Comparison of ENCODE assay signal across 8 mouse cellular contexts in the genomic region with DNA sequence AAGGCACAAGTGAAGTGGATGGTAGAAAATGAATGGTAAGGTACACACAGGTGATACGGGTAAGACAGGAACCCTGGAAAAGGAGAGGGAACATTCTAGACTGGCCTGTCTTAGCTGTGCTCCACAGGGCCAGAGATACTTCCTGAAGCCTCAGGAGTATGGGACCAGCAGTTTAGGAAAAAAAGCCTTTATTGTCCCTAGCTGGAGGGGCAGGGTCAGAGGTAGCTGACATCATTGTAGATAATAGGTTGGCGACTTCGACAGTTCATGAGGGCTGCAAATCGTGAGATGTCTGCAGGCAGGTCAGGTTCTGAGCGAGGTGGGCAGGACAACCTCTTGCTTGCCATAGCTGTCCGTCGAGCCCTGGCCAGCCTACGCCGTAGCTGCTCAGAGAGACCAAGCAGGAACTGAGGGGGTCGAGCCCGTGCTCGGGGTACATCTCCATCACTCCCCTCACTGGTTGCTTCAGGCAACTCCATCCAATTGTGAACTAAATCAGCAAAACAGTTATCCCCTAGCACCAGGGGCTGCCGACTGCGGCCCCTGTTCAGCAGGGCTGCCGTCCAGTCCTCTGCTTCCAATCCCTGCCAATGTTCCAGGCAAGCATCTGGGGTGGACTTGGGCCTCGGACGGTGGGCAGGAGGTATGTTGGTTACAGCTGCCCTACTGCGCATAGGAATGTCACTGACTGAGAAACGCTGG. TPM values are rescaled to one million over a fixed set of nuclear protein-coding genes. Genes with fewer than 3 reads are reported as not detected.
A peak's percentile ranks its signal among the peaks of the same experiment; 100 is the strongest.
DNase-seq lines count a peak whose midpoint lies in the region; ATAC-seq lines count a peak whose summit lies in the region.

No protein-coding gene starts in this region.

- H3K4me3 ChIP-seq in embryonic facial prominence, embryonic 12.5 days, result peak overlapping the region; percentile 87
- H3K4me3 ChIP-seq in hindbrain, embryonic 14.5 days (replicated peaks; ENCODE audit: low read length), result peak overlapping the region; percentile 65

- no peaks in the 10 kb centered on the region for H3K36me3 ChIP-seq in embryonic facial prominence, embryonic 12.5 days
- H3K36me3 ChIP-seq in hindbrain, embryonic 14.5 days (replicated peaks; ENCODE audit: control insufficient read depth, insufficient read depth), result no peaks in the 10 kb centered on the region

- H3K4me1 ChIP-seq in embryonic facial prominence, embryonic 12.5 days, result peaks cover 53% of the 10 kb centered on the region
- peaks cover 15% of the 10 kb centered on the region; the same call in 1 of the 2 replicates for H3K4me1 ChIP-seq in hindbrain, embryonic 14.5 days (replicated peaks; ENCODE audit: control insufficient read depth, insufficient read depth, low read length)

- H3K4me2 ChIP-seq in embryonic facial prominence, embryonic 12.5 days (replicated peaks), result peak overlapping the region; percentile 88
- H3K4me2 ChIP-seq in hindbrain, embryonic 14.5 days (replicated peaks), result peak overlapping the region; percentile 91

- intact Hi-C loops in heart, postnatal 25 days (cut with DNase I), result no loop called here
- intact Hi-C loops in gastrocnemius, postnatal 14 days (cut with DNase I; ENCODE audit: low total_unique reads), result no loop called here

- 23% methylated on average over 19 of the region's 19 CpGs for WGBS in embryonic facial prominence, embryonic 12.5 days
- WGBS in hindbrain, embryonic 14.5 days, result 72% methylated on average over 19 of the region's 19 CpGs

- ATAC-seq in embryonic facial prominence, embryonic 12.5 days (ENCODE audit: insufficient number of reproducible peaks, insufficient read depth, low FRiP score, low TSS enrichment), result no peak
- no peak for ATAC-seq in hindbrain, embryonic 14.5 days (ENCODE audit: low FRiP score)

- no peaks in the 10 kb centered on the region for H3K9me3 ChIP-seq in embryonic facial prominence, embryonic 12.5 days
- H3K9me3 ChIP-seq in hindbrain, embryonic 14.5 days (ENCODE audit: control insufficient read depth, low read length), result no peaks in the 10 kb centered on the region

- H3K27me3 ChIP-seq in embryonic facial prominence, embryonic 12.5 days, result no peaks in the 10 kb centered on the region
- H3K27me3 ChIP-seq in hindbrain, embryonic 14.5 days (ENCODE audit: control insufficient read depth, insufficient read depth, low read length), result peaks cover 14% of the 10 kb centered on the region

- H3K9ac ChIP-seq in embryonic facial prominence, embryonic 12.5 days, result peak overlapping the region; percentile 88
- H3K9ac ChIP-seq in hindbrain, embryonic 14.5 days, result no peak overlapping the region

- H3K27ac ChIP-seq in embryonic facial prominence, embryonic 12.5 days, result peak overlapping the region; percentile 98
- H3K27ac ChIP-seq in hindbrain, embryonic 14.5 days, result peak overlapping the region; percentile 75; the same call in 1 of the 2 replicates

- peak; percentile 27 to 51 for DNase-seq in heart, adult 18-20 months
- no peak for DNase-seq in heart, postnatal 25 days (ENCODE audit: low spot score)
- DNase-seq in hindbrain, embryonic 14.5 days (ENCODE audit: low spot score), result no peak
- DNase-seq in lung, postnatal 10 days, result peak; percentile 17
- no peak for DNase-seq in cerebellum, adult 18-20 months
- no peak for DNase-seq in gastrocnemius, postnatal 14 days
- DNase-seq in thymus, postnatal 36 days, result no peak

RNA-seq across cellular contexts. Expression of gene Gm20661, which starts 1.3 kb away (rescaled TPM):
- total RNA-seq in heart, adult 18-20 months (2021), result under 1 TPM in 1 of 2 experiments, not detected in 1; 0.37 TPM
- under 1 TPM in 1 of 2 experiments, not detected in 1; 0.60 TPM for total RNA-seq in heart, postnatal 25 days (2021)
- 8.8 and 11.0 TPM in 2 replicates for polyA plus RNA-seq in embryonic facial prominence, embryonic 12.5 days (2016; fragmentation: Nextera tagmentation; extraction: Ambion mirVana)
- polyA plus RNA-seq in hindbrain, embryonic 14.5 days (2014; fragmentation: Nextera tagmentation; extraction: Ambion mirVana), result 1.2 and 1.3 TPM in 2 replicates
- total RNA-seq in gastrocnemius, postnatal 14 days (2021), result under 1 TPM in 1 of 2 experiments, not detected in 1; 0.33 TPM

RNA-seq across cellular contexts. Expression of gene Inka1, which starts 1.5 kb away (rescaled TPM):
- total RNA-seq in heart, adult 18-20 months (2021), result 1 to 10 TPM; 6.1 to 8.4 TPM
- 10 to 100 TPM in 1 of 2 experiments, 1 to 10 TPM in 1; 9.9 to 11.1 TPM for total RNA-seq in heart, postnatal 25 days (2021)
- polyA plus RNA-seq in embryonic facial prominence, embryonic 12.5 days (2016; fragmentation: Nextera tagmentation; extraction: Ambion mirVana), result 97.0 and 98.9 TPM in 2 replicates
- polyA plus RNA-seq in hindbrain, embryonic 14.5 days (2014; fragmentation: Nextera tagmentation; extraction: Ambion mirVana), result 16.3 and 18.1 TPM in 2 replicates
- total RNA-seq in gastrocnemius, postnatal 14 days (2021), result 1 to 10 TPM; 6.0 to 7.6 TPM

RNA-seq across cellular contexts. Expression of gene Cdhr4, which starts 8.1 kb away (rescaled TPM):
- 1 to 10 TPM in 1 of 2 experiments, not detected in 1; 2.7 TPM for total RNA-seq in heart, adult 18-20 months (2021)
- total RNA-seq in heart, postnatal 25 days (2021), result 1 to 10 TPM in 1 of 2 experiments, under 1 TPM in 1; 0.87 to 1.0 TPM
- polyA plus RNA-seq in embryonic facial prominence, embryonic 12.5 days (2016; fragmentation: Nextera tagmentation; extraction: Ambion mirVana), result 14.6 and 16.2 TPM in 2 replicates
- 2.2 and 3.4 TPM in 2 replicates for polyA plus RNA-seq in hindbrain, embryonic 14.5 days (2014; fragmentation: Nextera tagmentation; extraction: Ambion mirVana)
- total RNA-seq in gastrocnemius, postnatal 14 days (2021), result 1 to 10 TPM in 1 of 2 experiments, under 1 TPM in 1; 0.68 to 1.1 TPM

RNA-seq across cellular contexts. Expression of gene Uba7, which starts 8.9 kb away (rescaled TPM):
- total RNA-seq in heart, adult 18-20 months (2021), result 10 to 100 TPM; 12.3 to 15.6 TPM
- total RNA-seq in heart, postnatal 25 days (2021), result 10 to 100 TPM; 12.0 to 14.9 TPM
- 24.6 and 25.0 TPM in 2 replicates for polyA plus RNA-seq in embryonic facial prominence, embryonic 12.5 days (2016; fragmentation: Nextera tagmentation; extraction: Ambion mirVana)
- polyA plus RNA-seq in hindbrain, embryonic 14.5 days (2014; fragmentation: Nextera tagmentation; extraction: Ambion mirVana), result 5.5 and 8.7 TPM in 2 replicates
- total RNA-seq in gastrocnemius, postnatal 14 days (2021), result 1 to 10 TPM; 2.6 to 4.0 TPM

RNA-seq across cellular contexts. Expression of gene Gm20662, which starts 11.9 kb away (rescaled TPM):
- total RNA-seq in heart, adult 18-20 months (2021), result 1 to 10 TPM; 1.1 to 1.4 TPM
- 1 to 10 TPM; 1.1 to 1.4 TPM for total RNA-seq in heart, postnatal 25 days (2021)
- 0.51 and 0.85 TPM in 2 replicates for polyA plus RNA-seq in embryonic facial prominence, embryonic 12.5 days (2016; fragmentation: Nextera tagmentation; extraction: Ambion mirVana)
- polyA plus RNA-seq in hindbrain, embryonic 14.5 days (2014; fragmentation: Nextera tagmentation; extraction: Ambion mirVana), result 0.68 TPM in 1 of 2 replicates, not detected in the other
- total RNA-seq in gastrocnemius, postnatal 14 days (2021), result not detected

Comparison
In these comparisons a context has a peak if more than half of its experiments do, and no peak if none do; other contexts are left out.
1. DNase-seq: peak in heart, adult 18-20 months (2 of 2) and lung, postnatal 10 days (single experiment); none in heart, postnatal 25 days (single experiment), hindbrain, embryonic 14.5 days (single experiment), cerebellum, adult 18-20 months (0 of 2), gastrocnemius, postnatal 14 days (single experiment) and thymus, postnatal 36 days (0 of 2).